Mouse (Mus musculus) heart, adult 2 months (tissue): ENCODE results near the gene Mfsd11.

Experiments
- CTCF ChIP-seq: fragments of 200-600 bp; IDR thresholded peaks from 2 replicates; pipeline ENCODE4 v1.8.1; 2022; ENCODE audit warnings: antibody characterized with exemption, mild to moderate bottlenecking, moderate library complexity
- POLR2A ChIP-seq: fragments of 200-500 bp; IDR thresholded peaks from 2 replicates; pipeline ENCODE4 v1.6.1; 2011; ENCODE audit warnings: mild to moderate bottlenecking, low read depth, low read length, control low read depth; ENCODE audit not compliant: insufficient read depth

DNA sequence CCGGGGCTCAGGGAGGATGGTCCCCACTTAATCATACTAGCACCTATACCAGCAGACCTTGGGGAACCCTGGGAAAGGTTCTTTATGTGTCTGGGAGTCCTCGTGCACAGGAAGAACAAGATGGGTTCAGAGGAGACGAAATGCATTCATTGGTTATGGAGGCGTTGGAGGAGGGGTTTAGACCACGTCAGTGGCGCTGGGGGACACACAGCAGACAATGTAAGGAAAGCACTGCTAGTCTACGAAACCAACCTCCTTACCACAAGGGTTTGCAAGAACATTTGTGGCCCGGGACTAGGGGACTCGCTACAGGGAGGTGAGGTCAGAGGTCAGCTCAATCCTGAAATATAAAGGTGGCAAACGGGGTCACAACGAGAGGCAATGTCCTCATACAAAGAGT is 41.7 kb upstream of the Mfsd11 start:
- TF ChIP-seq POLR2A: no peak
- TF ChIP-seq CTCF: no peak
